Mouse (Mus musculus) heart, embryonic 16.5 days (tissue): Measurements from ENCODE around the gene Gm9887. TPM values are rescaled to one million over a fixed set of nuclear protein-coding genes. Genes with fewer than 3 reads are reported as not detected.
"Not testable (repeated sequence)": the region's sequence is repeated elsewhere in the genome, so short reads cannot be mapped to it uniquely, and the experiment has no call there.

Source experiments
- ATAC-seq: fragments of 200-750 bp; cut with Nextera tagmentation; replicated peaks from 2 replicates; pipeline ENCODE4 v1.8.0; 2017; ENCODE audit warnings: moderate number of reproducible peaks; ENCODE audit not compliant: insufficient read depth, low FRiP score; ENCODE audit errors: extremely low read depth
- H3K27ac ChIP-seq: fragments of 300-500 bp; sonication (generic); 2 replicates; pipeline ENCODE4 v1.5.1; 2014; ENCODE audit warnings: mild to moderate bottlenecking, low read length, control low read depth, moderate library complexity
- H3K27me3 ChIP-seq: fragments of 300-500 bp; sonication (generic); 2 replicates; pipeline ENCODE4 v1.6.1; 2014; ENCODE audit warnings: low read length, mixed read lengths; ENCODE audit not compliant: control insufficient read depth, insufficient read depth
- H3K36me3 ChIP-seq: fragments of 300-500 bp; sonication (generic); 2 replicates; pipeline ENCODE4 v1.6.1; 2014; ENCODE audit not compliant: control insufficient read depth, insufficient read depth
- H3K4me1 ChIP-seq: fragments of 300-500 bp; sonication (generic); 2 replicates; pipeline ENCODE4 v1.6.1; 2014; ENCODE audit warnings: low read length, mixed read lengths; ENCODE audit not compliant: control insufficient read depth, insufficient read depth
- H3K4me2 ChIP-seq: fragments of 300-500 bp; sonication (generic); 2 replicates; pipeline ENCODE4 v1.6.1; 2014; ENCODE audit warnings: low read depth, mild to moderate bottlenecking, control low read depth, low read length
- H3K4me3 ChIP-seq: fragments of 300-500 bp; sonication (generic); 2 replicates; pipeline ENCODE4 v1.5.1; 2014; ENCODE audit warnings: mild to moderate bottlenecking, control low read depth, low read length
- H3K9ac ChIP-seq: fragments of 300-500 bp; sonication (generic); 2 replicates; pipeline ENCODE4 v1.6.1; 2014; ENCODE audit warnings: low read length, control low read depth
- H3K9me3 ChIP-seq: fragments of 300-500 bp; sonication (generic); replicated peaks from 2 replicates; pipeline ENCODE4 v1.6.1; 2016; ENCODE audit warnings: low read length; ENCODE audit not compliant: control insufficient read depth
- WGBS: fragments of 180-500 bp; shearing (Covaris S2); extraction: QIAGEN DNeasy Blood & Tissue Kit; methylation state at CpG from one replicate; pipeline ENCODE4 v1.1.7; 2014; 5-methylcytosine and 5-hydroxymethylcytosine counted together
- polyA plus RNA-seq: library from polyadenylated mRNA; unstranded; fragments of >200 nt; fragmentation: Nextera tagmentation; extraction: Ambion mirVana; gene quantifications from 2 replicates; pipeline ENCODE4 v1.2.1, GENCODE M21; 2015

The Gm9887 gene
- polyA plus RNA-seq, 1 experiment from 2014 or later = 1.5 TPM

DNA sequence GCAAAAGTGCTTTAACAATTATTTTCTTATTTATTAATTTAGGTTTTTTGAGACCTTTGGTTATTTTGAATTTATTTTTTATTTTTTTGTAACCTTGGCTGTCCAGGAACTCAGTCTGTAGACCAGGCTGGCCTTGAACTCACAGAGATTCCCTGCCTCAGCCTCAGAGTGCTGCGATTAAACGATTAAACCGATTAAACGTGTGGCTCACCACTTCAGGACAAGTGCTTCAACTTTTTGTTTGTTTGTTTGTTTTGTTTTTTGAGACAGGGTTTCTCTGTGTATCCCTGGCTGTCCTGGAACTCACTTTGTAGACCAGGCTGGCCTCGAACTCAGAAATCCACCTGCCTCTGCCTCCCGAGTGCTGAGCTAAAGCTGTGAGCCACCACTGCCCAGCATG lies 5.4 kb upstream of the Gm9887 start:
- H3K9me3 ChIP-seq, H3K4me3 ChIP-seq, ATAC-seq, H3K27me3 ChIP-seq, H3K36me3 ChIP-seq, H3K9ac ChIP-seq, H3K4me2 ChIP-seq, H3K27ac ChIP-seq: not testable (repeated sequence)
- 91% methylated on average over 6 of the region's 6 CpGs for WGBS
- H3K4me1 ChIP-seq = peaks cover 16% of the 10 kb centered on the region

DNA sequence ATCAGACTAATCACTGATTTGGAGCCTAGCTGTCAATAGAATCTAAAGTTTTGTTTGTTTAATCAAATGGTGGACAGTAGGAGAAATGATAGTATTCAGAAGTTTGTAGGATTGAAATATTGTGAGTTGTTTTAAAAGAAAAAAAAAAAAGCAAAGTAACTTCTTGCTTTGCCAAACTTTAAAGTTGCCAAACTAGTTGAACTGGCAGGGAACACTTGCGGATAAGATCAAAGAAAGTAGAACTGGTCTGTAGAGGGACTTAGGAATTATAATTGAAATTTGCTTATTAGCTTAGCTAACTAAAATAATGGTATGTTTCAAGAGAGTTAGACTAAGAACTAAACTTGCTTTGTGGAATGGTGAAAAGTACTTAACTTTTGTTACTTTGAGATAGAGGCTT lies 4.9 kb upstream of the Gm9887 start:
- H3K36me3 ChIP-seq = peaks cover 4% of the 10 kb centered on the region; the same call in 1 of the 2 replicates
- WGBS = 89% methylated on average over 1 of the region's 1 CpGs
- peaks cover 16% of the 10 kb centered on the region for H3K4me1 ChIP-seq
- no peak overlapping the region for H3K4me2 ChIP-seq
- no peaks in the 10 kb centered on the region for H3K27me3 ChIP-seq
- H3K9ac ChIP-seq = no peak overlapping the region
- H3K4me3 ChIP-seq = no peak overlapping the region
- no peak overlapping the region for H3K27ac ChIP-seq
- no peak for ATAC-seq
- no peaks in the 10 kb centered on the region for H3K9me3 ChIP-seq

GRCm38 (mm10) chr12:69376132-69376531 lies 3.9 kb upstream of the Gm9887 start:
- Histone ChIP-seq H3K4me3 (no peak overlapping the region), H3K27me3 (no peaks in the 10 kb centered on the region), H3K9ac (no peak overlapping the region), H3K9me3 (no peaks in the 10 kb centered on the region), H3K4me1 (peaks cover 16% of the 10 kb centered on the region), H3K4me2 (no peak overlapping the region), H3K36me3 (peaks cover 4% of the 10 kb centered on the region; the same call in 1 of the 2 replicates), H3K27ac (no peak overlapping the region)
- WGBS = 70% methylated on average over 2 of the region's 2 CpGs
- no peak for ATAC-seq

DNA sequence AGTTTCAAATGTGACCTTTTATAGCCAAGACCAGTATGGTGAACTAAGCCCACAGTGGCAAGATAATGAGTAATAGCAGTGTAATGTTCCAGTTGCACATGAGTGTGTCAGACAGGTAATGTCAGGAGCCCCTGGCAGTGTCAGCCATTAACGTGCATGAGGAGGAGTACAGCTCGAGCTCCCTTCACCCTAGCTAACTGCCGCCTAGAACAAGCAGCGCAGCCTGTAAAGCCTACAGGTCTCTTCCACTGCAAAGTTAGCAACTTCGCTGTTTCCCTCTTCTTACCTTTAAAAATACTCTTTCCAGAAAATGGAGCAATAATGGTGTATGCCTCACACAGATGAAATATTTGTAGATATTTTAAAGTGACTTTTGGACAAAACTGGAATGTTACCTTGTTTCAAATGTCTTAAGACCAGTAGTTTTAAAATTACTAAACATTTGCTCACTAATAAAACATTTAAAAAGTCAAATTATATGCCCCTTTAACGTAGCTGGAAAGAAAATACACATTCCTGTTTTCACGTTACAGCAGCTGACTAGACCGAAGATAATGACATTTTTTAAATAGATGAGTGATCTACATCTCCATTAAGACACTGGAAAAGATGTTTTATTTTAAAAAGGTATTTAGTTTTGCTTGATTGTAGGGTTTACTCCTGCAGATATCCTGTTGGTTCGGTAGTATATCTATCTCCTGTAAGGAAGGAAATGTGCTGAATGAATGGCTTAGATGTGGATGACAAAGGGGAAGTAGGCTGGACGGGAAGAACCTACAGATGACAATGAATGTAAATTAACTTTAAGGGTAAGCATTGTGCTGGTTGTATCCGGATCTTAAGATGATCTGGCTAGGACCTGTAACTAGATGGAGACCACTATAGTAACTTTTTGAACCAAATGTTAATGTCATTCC lies 1.9 kb upstream of the Gm9887 start:
- WGBS = 20% methylated on average over 11 of the region's 11 CpGs
- ATAC-seq = no peak

GRCm38 (mm10) chr12:69372731-69373331 lies 573 bp upstream of the Gm9887 start:
- WGBS = under 1% methylated on average over 42 of the region's 42 CpGs
- H3K4me2 ChIP-seq = peak overlapping the region; percentile 93
- H3K4me3 ChIP-seq = peak overlapping the region; percentile 85
- H3K9ac ChIP-seq = peak overlapping the region; percentile 98
- peak overlapping the region; percentile 98 for H3K27ac ChIP-seq
- no peaks in the 10 kb centered on the region for H3K9me3 ChIP-seq
- no peaks in the 10 kb centered on the region for H3K27me3 ChIP-seq
- H3K4me1 ChIP-seq = peaks cover 13% of the 10 kb centered on the region
- 0 out of 2 replicates have a peak, but pooled peaks have one; percentile 1 for ATAC-seq
- peaks cover 4% of the 10 kb centered on the region; the same call in 1 of the 2 replicates for H3K36me3 ChIP-seq

More for the DNA sequence above, 1.9 kb upstream of the Gm9887 start:
- Histone ChIP-seq H3K9ac (peak overlapping the region; percentile 98), H3K4me1 (peaks cover 20% of the 10 kb centered on the region), H3K36me3 (peaks cover 4% of the 10 kb centered on the region; the same call in 1 of the 2 replicates), H3K4me3 (peak overlapping the region; percentile 85), H3K27ac (peak overlapping the region; percentile 35), H3K9me3 (no peaks in the 10 kb centered on the region), H3K4me2 (peak overlapping the region; percentile 93), H3K27me3 (no peaks in the 10 kb centered on the region)

DNA sequence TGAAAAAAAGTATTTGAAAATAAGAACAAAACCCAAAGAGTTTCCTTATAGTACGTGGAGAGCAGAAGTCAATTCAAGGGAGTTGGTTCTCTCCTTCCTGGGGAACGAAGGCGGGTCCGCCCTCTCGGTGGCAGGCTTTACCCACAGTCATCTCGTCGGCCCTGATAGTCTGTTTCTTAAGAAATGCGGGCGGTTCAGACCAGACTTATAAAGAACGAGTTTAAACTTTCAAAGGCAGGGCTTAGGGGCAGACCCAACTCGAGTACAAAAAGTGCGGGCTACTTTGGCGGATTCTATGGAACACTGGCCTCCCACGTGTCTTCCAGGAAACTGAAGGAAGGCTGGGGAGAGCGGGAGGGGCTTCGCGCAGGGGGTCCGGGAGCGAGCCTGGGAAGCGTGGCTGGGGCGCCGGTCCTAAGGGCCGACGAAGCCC lies 821 bp downstream of the Gm9887 start:
- H3K4me2 ChIP-seq = peak overlapping the region; percentile 90

GRCm38 (mm10) chr12:69370936-69371335 lies 1.3 kb downstream of the Gm9887 start:
- Histone ChIP-seq H3K4me2 (peak overlapping the region; percentile 90), H3K4me3 (peak overlapping the region; percentile 85), H3K36me3 (peaks cover 4% of the 10 kb centered on the region; the same call in 1 of the 2 replicates), H3K27me3 (no peaks in the 10 kb centered on the region), H3K27ac (peak overlapping the region; percentile 98), H3K9me3 (no peaks in the 10 kb centered on the region), H3K4me1 (peaks cover 10% of the 10 kb centered on the region), H3K9ac (peak overlapping the region; percentile 98)
- WGBS = 12% methylated on average over 7 of the region's 7 CpGs
- no peak for ATAC-seq

More for the DNA sequence above, 821 bp downstream of the Gm9887 start:
- WGBS = under 1% methylated on average over 24 of the region's 24 CpGs
- ATAC-seq = peak; percentile 71
- Histone ChIP-seq H3K9ac (peak overlapping the region; percentile 98), H3K27ac (peak overlapping the region; percentile 98), H3K4me1 (peaks cover 13% of the 10 kb centered on the region), H3K9me3 (no peaks in the 10 kb centered on the region), H3K27me3 (no peaks in the 10 kb centered on the region), H3K4me3 (peak overlapping the region; percentile 85), H3K36me3 (peaks cover 4% of the 10 kb centered on the region; the same call in 1 of the 2 replicates)

DNA sequence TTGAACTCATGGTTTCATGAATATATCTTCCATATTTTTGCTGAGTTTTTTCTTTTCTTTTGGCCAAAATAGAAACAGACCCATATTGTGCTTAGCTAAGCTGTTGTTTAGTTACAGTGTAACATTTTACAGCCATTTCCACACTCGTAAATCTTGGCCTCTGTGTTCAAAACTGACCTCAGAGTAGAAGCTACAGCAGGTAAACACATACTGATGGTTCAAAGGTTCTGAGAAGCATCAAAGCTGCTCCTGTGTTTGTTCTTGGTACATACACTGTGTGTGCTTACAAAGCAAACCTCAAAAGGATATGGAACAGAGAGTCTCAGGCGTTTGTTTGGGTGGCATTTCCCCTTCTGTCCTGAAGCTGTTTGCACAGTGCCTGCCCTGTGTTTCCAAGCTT lies 4.7 kb downstream of the Gm9887 start:
- ATAC-seq = no peak
- Histone ChIP-seq H3K9me3 (no peaks in the 10 kb centered on the region), H3K4me2 (no peak overlapping the region), H3K9ac (no peak overlapping the region), H3K4me3 (no peak overlapping the region), H3K4me1 (peaks cover 14% of the 10 kb centered on the region), H3K36me3 (no peaks in the 10 kb centered on the region), H3K27ac (no peak overlapping the region), H3K27me3 (no peaks in the 10 kb centered on the region)
- WGBS = 53% methylated on average over 2 of the region's 2 CpGs

DNA sequence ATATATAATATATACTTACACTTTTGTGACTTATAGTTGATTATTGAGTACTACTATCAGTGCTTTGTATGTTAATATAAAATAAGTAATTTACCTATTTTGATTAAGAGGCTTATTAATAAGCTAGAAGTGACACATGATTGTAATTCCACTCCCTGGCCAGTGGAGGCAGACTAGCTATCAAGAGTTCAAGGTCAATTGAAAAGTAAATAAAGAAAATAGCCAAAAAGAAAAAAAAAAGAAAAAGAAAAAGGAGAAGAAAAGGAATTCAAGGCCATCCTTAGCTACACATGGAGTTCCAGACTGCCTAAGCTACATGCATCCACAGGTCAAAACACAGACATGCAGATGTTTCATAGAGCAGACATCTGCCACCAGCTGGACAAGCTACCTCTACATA lies 5.8 kb downstream of the Gm9887 start:
- H3K27me3 ChIP-seq = no peaks in the 10 kb centered on the region
- no peaks in the 10 kb centered on the region for H3K36me3 ChIP-seq
- ATAC-seq = no peak
- H3K9me3 ChIP-seq = no peaks in the 10 kb centered on the region
- no peak overlapping the region for H3K9ac ChIP-seq
- peaks cover 21% of the 10 kb centered on the region for H3K4me1 ChIP-seq
- no peak overlapping the region for H3K4me2 ChIP-seq
- no peak overlapping the region for H3K27ac ChIP-seq
- H3K4me3 ChIP-seq = no peak overlapping the region
